Mouse (Mus musculus): ENCODE results near the gene Bcorl1. TPM values are rescaled to one million over a fixed set of nuclear protein-coding genes. Genes with fewer than 3 reads are reported as not detected.
A peak's percentile ranks its signal among the peaks of the same experiment; 100 is the strongest.

Bcorl1 gene
- polyA plus RNA-seq, 1 experiment from 2014 or later, result 5.4 TPM

DNA sequence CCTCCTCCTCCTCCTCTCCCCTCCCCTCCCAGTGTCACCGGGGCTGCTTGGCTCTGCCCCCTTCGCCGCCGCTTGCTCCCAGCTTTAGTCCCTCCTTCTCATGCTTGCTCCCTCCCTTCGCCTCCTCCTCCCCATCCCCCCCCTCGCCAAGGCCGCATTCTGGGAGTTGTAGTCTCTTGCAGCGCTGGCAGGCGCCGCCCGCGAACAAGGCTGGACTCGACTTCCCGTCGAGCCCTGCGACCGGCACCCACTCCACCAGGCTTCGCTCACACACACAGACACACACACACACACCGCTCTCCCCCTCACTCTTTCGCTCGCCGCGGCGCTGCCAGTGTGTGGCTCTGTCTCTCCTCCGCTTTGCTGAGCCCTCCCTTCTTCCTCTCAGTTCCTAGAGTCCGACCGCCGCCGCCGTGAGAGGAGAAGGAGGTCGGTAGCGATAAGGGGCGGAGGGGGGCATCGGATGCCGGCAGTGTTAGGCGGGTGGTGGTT is 2.3 kb downstream of the Bcorl1 start:
- H3K4me1 ChIP-seq, result peaks cover 5% of the 10 kb centered on the region; the same call in 1 of the 2 replicates
- peak overlapping the region; percentile 75 for H3K4me2 ChIP-seq (replicated peaks)
- ATAC-seq (ENCODE audit: low FRiP score, low read depth), result peak; percentile 92
- H3K36me3 ChIP-seq, result no peaks in the 10 kb centered on the region
- no peaks in the 10 kb centered on the region for H3K9me3 ChIP-seq
- peak overlapping the region; percentile 52 for H3K4me3 ChIP-seq
- peak overlapping the region; percentile 66 for H3K9ac ChIP-seq
- no peaks in the 10 kb centered on the region for H3K27me3 ChIP-seq (replicated peaks)
- H3K27ac ChIP-seq, result no peak overlapping the region
- 8% methylated on average over 31 of the region's 36 CpGs for WGBS

DNA sequence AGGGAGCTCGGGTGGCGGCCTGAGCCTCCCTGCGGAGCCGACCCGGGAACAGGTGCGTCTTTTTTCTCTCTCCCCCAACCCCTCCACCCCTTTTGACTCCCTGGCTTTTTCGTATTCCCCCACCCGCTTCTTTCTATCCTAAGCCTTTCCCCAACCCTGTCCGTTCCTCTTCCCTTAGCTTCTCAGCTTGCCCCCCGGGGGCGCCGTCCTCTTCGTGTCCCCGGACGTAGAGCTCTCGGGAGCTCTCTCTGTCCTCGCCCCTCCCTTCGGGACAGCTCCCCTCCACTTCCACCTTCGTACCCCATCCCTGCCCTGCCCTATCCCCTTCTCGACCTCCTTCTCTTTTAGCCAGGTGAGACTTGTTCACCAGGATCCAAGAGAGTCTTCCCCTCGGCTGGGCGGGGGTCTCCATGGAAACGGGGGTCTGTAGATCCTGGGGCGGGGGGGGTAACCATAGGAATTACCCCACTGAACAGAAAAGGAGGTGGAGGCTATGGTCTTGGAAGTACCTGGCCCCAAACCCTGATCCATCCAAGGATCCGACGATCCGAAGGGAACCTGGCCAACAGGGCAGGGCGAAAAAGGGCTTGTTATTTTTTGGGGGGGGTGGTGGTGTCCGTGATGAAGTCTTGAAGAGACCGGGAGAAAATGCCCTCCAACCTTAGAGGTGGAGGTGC is 2.9 kb downstream of the Bcorl1 start:
- Histone ChIP-seq H3K9ac (peak overlapping the region; percentile 66), H3K9me3 (no peaks in the 10 kb centered on the region), H3K4me3 (peak overlapping the region; percentile 52), H3K4me2 (replicated peaks) (peak overlapping the region; percentile 75), H3K36me3 (no peaks in the 10 kb centered on the region), H3K27me3 (replicated peaks) (no peaks in the 10 kb centered on the region), H3K27ac (no peak overlapping the region), H3K4me1 (peaks cover 5% of the 10 kb centered on the region; the same call in 1 of the 2 replicates)
- WGBS, result 13% methylated on average over 29 of the region's 30 CpGs
- peak; percentile 15 for ATAC-seq (ENCODE audit: low FRiP score, low read depth)

DNA sequence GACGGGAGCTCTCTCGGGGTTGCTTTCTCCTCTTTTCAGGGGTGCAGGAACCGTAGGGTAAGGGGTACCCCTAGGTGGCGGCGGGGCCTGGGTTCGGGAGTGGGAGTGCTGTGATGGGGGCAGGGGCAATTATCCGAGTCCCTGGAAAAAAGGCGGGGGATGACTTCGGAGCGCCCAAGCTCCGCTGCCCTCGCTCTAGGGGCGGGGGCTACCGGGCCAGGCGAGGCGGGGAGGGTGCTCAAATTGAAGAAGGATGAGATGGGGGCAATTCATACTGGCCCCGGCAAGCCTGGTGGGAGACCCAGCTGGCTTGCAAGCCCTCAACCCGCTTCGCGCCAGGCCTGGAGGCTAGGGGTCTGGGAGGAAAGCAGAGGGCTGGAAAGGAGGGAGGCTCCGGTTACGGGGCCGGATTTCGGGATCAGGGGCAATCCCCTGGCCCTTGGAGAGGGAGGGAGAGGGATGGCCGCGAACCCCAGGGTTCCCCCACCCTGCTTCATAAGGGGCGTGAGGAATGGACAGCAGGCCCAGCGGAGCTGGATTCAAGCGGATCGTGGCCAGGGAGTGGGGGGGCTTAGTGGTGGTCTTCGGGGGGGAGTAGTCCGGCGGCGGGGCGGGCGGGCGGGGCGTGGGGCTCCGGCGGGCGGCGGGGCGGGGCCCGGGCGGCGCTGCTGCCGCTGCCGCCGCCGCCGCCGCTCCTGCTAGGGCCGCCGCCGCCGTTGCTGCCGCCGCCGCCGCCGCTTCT is 3.7 kb downstream of the Bcorl1 start:
- WGBS, result 16% methylated on average over 27 of the region's 61 CpGs
- Histone ChIP-seq H3K36me3 (no peaks in the 10 kb centered on the region), H3K9ac (peak overlapping the region; percentile 66), H3K4me2 (replicated peaks) (peak overlapping the region; percentile 75), H3K4me1 (peaks cover 5% of the 10 kb centered on the region; the same call in 1 of the 2 replicates), H3K27ac (no peak overlapping the region; the same call in 1 of the 2 replicates), H3K9me3 (no peaks in the 10 kb centered on the region), H3K4me3 (peak overlapping the region; percentile 52), H3K27me3 (replicated peaks) (no peaks in the 10 kb centered on the region)
- no peak for ATAC-seq (ENCODE audit: low FRiP score, low read depth)

DNA sequence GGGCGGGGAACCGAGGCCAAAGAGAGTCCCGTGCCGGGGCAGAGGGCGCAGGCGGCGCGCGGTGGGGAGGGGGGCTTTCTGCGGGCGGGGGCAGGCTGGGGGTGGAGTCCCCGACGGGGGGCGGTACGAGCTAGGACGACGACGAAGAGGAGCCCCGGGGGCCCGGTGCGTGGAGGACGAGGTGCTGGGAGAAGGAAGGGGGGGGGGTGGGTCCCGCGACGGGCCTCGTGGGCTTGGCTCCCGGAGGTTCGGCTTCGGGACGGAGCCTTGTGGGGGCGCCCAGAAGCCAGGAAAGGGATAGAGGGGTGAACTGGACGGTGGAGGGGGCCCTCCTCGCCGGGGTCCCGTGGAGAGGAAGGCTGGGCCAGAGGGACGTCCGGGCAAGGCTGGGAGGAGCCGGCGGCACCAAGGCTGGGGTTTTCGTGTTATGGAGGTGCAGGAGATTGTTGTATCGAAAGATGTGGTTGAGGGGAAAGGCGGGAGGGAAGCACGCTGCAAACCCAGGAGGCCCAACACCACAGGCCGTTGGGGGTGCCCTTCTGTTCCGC is 4.3 kb downstream of the Bcorl1 start:
- no peak for ATAC-seq (ENCODE audit: low FRiP score, low read depth)
- Histone ChIP-seq H3K27ac (no peak overlapping the region), H3K4me2 (replicated peaks) (peak overlapping the region; percentile 75), H3K9ac (peak overlapping the region; percentile 66), H3K4me3 (peak overlapping the region; percentile 52), H3K9me3 (no peaks in the 10 kb centered on the region), H3K36me3 (no peaks in the 10 kb centered on the region), H3K4me1 (peaks cover 5% of the 10 kb centered on the region; the same call in 1 of the 2 replicates), H3K27me3 (replicated peaks) (no peaks in the 10 kb centered on the region)
- 18% methylated on average over 16 of the region's 45 CpGs for WGBS

DNA sequence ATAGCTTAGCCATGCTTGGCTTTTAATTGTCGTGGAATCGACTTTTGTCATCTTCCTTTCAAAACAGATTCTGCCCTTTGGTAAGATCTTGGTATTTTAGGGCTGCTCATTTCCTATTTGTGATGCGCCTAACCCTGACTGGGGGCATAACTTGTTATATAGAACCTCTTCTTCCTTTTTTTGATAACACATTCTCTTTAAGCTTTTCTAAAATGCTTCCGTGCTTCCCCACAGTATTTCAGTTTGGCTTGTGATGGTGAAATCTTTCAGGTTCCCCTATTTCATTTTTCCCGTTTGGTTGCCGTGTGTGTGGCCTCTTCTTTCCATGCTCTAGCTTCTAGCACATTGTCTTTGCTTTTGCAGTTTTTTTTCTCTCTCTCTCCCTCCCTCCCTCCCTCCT is 14.2 kb downstream of the Bcorl1 start:
- Histone ChIP-seq H3K4me3 (no peak overlapping the region), H3K9me3 (no peaks in the 10 kb centered on the region), H3K36me3 (no peaks in the 10 kb centered on the region), H3K27me3 (replicated peaks) (no peaks in the 10 kb centered on the region), H3K4me2 (replicated peaks) (no peak overlapping the region), H3K9ac (no peak overlapping the region), H3K4me1 (no peaks in the 10 kb centered on the region), H3K27ac (no peak overlapping the region)
- no peak for ATAC-seq (ENCODE audit: low FRiP score, low read depth)
- WGBS, result 87% methylated on average over 6 of the region's 6 CpGs

DNA sequence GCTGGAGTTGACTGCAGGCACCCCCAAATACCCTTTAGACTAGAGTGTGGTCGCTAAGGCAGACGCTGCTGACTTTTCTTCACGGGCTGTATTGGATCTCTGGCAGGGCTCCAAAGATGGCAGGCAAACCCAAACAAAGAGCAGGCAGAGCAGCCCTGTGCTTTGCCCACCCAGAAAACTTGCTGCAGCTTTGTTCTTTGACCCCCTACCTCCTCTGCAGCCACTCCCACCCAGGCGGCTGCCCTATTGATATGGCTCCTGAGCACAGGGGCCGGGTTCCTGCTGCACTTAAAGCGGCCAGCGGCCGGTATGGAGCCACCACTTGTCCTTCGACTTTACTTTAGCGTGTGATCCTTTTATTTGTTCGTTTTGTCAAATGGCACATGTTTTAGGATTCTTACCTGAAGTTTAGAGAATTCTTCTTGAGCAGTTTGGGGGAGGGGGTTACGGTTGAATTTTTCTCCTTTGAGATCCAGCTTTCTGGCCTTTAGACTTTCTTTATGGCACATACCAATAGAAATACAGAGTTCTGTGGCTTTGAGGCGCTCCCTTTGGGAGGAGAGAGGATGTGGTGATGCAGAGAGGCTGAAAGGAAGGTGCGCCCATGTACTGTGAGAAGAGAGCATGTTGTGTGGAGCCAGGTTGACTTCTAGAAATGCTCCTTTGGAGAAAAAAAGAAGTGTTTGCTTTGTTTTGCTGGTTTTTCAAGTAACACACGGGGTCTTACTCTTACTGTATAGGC is 24.8 kb downstream of the Bcorl1 start:
- Histone ChIP-seq H3K9ac (no peak overlapping the region), H3K4me1 (no peaks in the 10 kb centered on the region), H3K27me3 (replicated peaks) (no peaks in the 10 kb centered on the region), H3K27ac (no peak overlapping the region), H3K4me2 (replicated peaks) (peak overlapping the region; percentile 30), H3K4me3 (no peak overlapping the region), H3K9me3 (no peaks in the 10 kb centered on the region), H3K36me3 (peaks cover 27% of the 10 kb centered on the region)
- ATAC-seq (ENCODE audit: low FRiP score, low read depth), result peak; percentile 48; the same call in 1 of the 2 replicates
- whole genome bisulfite sequencing, result 39% methylated on average over 15 of the region's 15 CpGs

DNA sequence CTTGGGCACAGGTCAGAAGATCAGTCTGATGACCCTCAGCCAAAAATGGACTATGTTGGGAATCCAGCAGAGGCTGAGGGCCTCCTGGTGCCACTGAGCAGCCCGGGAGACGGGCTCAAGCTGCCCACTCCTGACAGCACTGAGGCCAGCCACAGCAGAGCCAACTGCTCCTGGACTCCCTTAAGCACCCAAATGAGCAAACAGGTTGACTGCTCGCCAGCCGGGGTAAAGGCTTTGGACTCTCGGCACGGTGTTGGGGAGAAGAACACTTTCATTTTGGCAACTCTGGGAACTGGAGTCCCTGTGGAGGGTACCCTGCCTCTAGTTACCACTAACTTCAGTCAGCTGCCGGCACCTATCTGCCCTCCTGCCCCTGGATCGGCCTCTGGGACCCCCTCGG is 26.7 kb downstream of the Bcorl1 start:
- no peak overlapping the region for H3K27ac ChIP-seq
- no peaks in the 10 kb centered on the region for H3K4me1 ChIP-seq
- no peak for ATAC-seq (ENCODE audit: low FRiP score, low read depth)
- no peaks in the 10 kb centered on the region for H3K27me3 ChIP-seq (replicated peaks)
- H3K36me3 ChIP-seq, result peaks cover 30% of the 10 kb centered on the region
- no peak overlapping the region for H3K4me2 ChIP-seq (replicated peaks)
- 88% methylated on average over 9 of the region's 9 CpGs for WGBS
- no peak overlapping the region for H3K4me3 ChIP-seq
- H3K9me3 ChIP-seq, result no peaks in the 10 kb centered on the region
- no peak overlapping the region for H3K9ac ChIP-seq

DNA sequence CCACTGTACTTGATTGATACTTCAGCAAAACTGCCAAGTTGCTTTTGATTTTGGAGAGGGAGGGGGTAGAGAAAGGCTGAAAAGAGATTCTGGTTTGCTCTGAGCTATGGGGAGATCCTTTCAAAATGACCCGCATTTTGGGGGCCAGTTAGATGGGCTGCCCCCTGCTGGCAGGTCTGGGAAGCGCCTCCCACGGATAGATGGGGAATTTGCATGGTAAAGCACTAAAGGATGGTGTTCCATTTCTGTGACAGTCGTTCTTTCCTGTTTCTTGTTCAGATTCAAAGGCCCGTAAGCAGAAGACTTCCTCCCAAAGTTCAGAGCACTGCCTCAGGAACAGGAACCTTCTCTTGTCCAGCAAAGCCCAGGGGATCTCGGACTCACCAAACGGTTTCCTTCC is 42.5 kb downstream of the Bcorl1 start:
- Histone ChIP-seq H3K27ac (no peak overlapping the region), H3K27me3 (replicated peaks) (no peaks in the 10 kb centered on the region), H3K9ac (no peak overlapping the region), H3K4me3 (no peak overlapping the region), H3K4me1 (no peaks in the 10 kb centered on the region), H3K9me3 (no peaks in the 10 kb centered on the region), H3K4me2 (replicated peaks) (no peak overlapping the region), H3K36me3 (peaks cover 6% of the 10 kb centered on the region)
- 53% methylated on average over 7 of the region's 7 CpGs for WGBS
- no peak for ATAC-seq (ENCODE audit: low FRiP score, low read depth)

DNA sequence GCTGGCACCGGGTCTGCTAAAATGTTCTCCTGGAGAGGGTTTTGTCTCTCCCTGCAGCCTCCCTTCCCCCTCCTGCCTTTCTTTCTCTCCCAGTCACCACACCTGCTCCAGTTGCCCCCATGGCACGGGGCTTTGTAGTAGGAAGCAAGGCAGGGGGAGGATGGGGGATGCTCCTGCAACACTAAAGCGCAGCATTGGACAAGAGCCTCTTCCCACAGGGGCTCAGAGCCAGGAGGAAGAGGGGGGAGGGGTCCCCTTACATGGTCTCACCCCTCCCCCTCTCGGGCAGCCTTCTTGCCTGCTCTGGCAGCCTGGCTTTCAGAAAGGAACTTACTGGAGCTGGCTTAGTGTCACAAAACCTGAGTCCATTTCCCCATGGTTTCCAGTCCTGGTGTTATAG is 44.8 kb downstream of the Bcorl1 start:
- H3K36me3 ChIP-seq, result peaks cover 5% of the 10 kb centered on the region
- H3K27me3 ChIP-seq (replicated peaks), result no peaks in the 10 kb centered on the region
- no peak overlapping the region for H3K27ac ChIP-seq
- peak; percentile 79 for ATAC-seq (ENCODE audit: low FRiP score, low read depth)
- H3K9ac ChIP-seq, result no peak overlapping the region
- no peak overlapping the region for H3K4me2 ChIP-seq (replicated peaks)
- no peaks in the 10 kb centered on the region for H3K9me3 ChIP-seq
- no peak overlapping the region for H3K4me3 ChIP-seq
- H3K4me1 ChIP-seq, result no peaks in the 10 kb centered on the region
- 50% methylated on average over 4 of the region's 4 CpGs for WGBS

DNA sequence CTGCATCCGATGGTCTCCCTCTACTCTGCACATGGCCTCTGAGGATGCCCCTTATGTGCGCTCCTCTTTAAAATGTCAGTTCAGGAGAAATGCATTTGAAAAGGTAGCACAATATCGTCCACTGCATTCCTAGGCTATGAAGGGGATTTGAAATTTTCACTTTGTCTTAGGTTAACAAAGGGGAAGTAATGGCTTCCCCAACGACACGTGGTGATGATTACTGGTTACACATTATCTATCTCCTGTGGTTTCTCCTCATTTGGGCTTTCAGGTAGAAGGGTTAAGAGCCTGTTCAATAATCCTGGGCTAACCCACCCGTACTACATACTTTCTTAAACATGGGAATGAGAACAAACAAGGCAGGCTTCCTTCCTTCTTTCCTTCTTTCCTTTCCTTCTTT is 48.2 kb downstream of the Bcorl1 start:
- H3K4me1 ChIP-seq, result no peaks in the 10 kb centered on the region
- ATAC-seq (ENCODE audit: low FRiP score, low read depth), result no peak
- WGBS, result 90% methylated on average over 6 of the region's 6 CpGs
- no peak overlapping the region for H3K9ac ChIP-seq
- no peak overlapping the region for H3K4me3 ChIP-seq
- no peaks in the 10 kb centered on the region for H3K27me3 ChIP-seq (replicated peaks)
- H3K9me3 ChIP-seq, result no peaks in the 10 kb centered on the region
- no peak overlapping the region for H3K27ac ChIP-seq
- no peak overlapping the region for H3K4me2 ChIP-seq (replicated peaks)
- H3K36me3 ChIP-seq, result peaks cover 27% of the 10 kb centered on the region

DNA sequence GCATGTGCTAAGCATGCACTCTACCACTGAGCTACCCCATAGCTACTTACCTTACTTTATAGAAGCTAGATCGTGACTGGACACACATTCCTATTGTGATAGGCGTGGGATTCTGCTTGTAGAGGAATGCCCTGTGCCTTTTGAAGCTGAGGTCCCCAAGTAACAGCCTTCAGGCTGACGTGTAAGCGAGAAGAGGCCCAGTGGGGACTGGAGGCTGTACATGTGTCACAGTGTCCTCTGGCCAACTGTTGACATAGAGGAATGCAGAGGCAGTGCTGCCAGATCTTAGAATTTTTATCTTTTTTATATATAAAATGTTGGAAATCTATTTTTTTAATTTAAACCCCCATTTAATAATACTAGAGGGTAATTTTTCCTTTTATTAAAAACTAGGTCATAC is 58.8 kb downstream of the Bcorl1 start:
- Histone ChIP-seq H3K27ac (no peak overlapping the region), H3K36me3 (peaks cover 30% of the 10 kb centered on the region), H3K9ac (no peak overlapping the region), H3K9me3 (no peaks in the 10 kb centered on the region), H3K4me2 (replicated peaks) (no peak overlapping the region), H3K27me3 (replicated peaks) (no peaks in the 10 kb centered on the region), H3K4me1 (no peaks in the 10 kb centered on the region), H3K4me3 (no peak overlapping the region)
- WGBS, result 88% methylated on average over 4 of the region's 4 CpGs
- no peak for ATAC-seq (ENCODE audit: low FRiP score, low read depth)

DNA sequence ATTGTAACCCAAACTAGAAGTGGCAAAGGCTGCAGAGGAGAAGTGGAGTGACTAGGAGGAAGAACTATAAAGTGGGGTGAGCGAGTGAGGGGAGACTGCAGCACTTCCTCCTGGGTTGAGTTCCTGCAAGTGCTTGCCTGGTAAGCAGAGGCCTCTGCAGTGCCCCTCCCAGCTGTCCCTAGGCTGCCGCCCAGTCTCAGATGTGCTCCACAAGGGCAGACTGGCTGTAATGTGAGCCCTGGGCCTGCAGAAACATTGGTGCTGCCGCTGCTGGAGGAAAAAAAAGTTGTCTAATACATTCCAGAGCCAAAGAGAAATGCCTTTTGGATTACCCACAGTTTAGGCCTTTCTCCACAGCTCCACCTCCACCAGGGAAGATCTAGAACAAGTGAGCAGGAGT is 64.0 kb downstream of the Bcorl1 start:
- peaks cover 30% of the 10 kb centered on the region for H3K36me3 ChIP-seq

More for the DNA sequence above, 64.0 kb downstream of the Bcorl1 start:
- Histone ChIP-seq H3K27ac (no peak overlapping the region), H3K27me3 (replicated peaks) (no peaks in the 10 kb centered on the region), H3K9ac (no peak overlapping the region), H3K4me2 (replicated peaks) (no peak overlapping the region), H3K9me3 (no peaks in the 10 kb centered on the region), H3K4me3 (no peak overlapping the region), H3K4me1 (no peaks in the 10 kb centered on the region)
- no peak for ATAC-seq (ENCODE audit: low FRiP score, low read depth)
- WGBS, result 50% methylated on average over 3 of the region's 3 CpGs
